Comparison of ENCODE assay signal across 14 mouse cellular contexts in the genomic region with DNA sequence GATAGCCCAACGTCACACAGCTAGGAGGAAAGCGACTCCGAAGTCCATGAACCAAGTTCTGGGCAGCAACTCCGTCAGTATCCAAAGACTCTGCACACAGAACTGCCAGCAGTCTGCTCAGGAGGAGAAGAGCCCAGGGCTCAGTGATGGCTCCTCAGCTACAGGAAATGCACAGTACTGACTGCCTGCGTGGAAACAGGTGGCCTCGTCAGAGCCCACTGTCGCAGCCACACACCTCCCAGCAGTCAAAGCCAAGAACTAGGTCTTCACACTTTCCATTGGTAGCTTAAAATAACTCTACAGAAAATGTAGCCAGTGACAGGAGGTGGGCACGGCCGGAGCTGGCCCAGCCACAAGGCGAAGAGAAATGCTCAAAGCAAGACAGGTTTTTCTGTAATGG. TPM values are rescaled to one million over a fixed set of nuclear protein-coding genes. Genes with fewer than 3 reads are reported as not detected.
DNase-seq lines count a peak whose midpoint lies in the region; ATAC-seq and TF ChIP-seq lines count a peak whose summit lies in the region.
"Had no signal": no experiment of that assay in that cellular context is flagged by ENCODE, and none has a peak within 500 bp of the region (broad histone marks: within the 10 kb centered on the region; RNA-seq: fewer than 3 reads in every experiment).

No protein-coding gene starts in this region.

- ATAC-seq in cerebellum, adult (ENCODE audit: insufficient number of reproducible peaks, low FRiP score, low TSS enrichment), result peak; percentile 89
- no peak for ATAC-seq in midbrain, embryonic 11.5 days (ENCODE audit: low FRiP score)

- H3K27me3 ChIP-seq in midbrain, embryonic 11.5 days (ENCODE audit: control insufficient read depth, insufficient read depth, low read length), result no peaks in the 10 kb centered on the region
- H3K27me3 ChIP-seq: hindbrain, embryonic 12.5 days; neural tube, embryonic 13.5 days had no signal

- no peaks in the 10 kb centered on the region for H3K36me3 ChIP-seq in midbrain, embryonic 11.5 days (ENCODE audit: control insufficient read depth, insufficient read depth, low read length)
- H3K36me3 ChIP-seq: embryonic facial prominence, embryonic 10.5 days; hindbrain, embryonic 12.5 days; limb, embryonic 13.5 days; neural tube, embryonic 13.5 days had no signal

- H3K9ac ChIP-seq in midbrain, embryonic 11.5 days (ENCODE audit: low read length), result no peak overlapping the region
- H3K9ac ChIP-seq: hindbrain, embryonic 12.5 days; limb, embryonic 13.5 days; neural tube, embryonic 13.5 days had no signal

- no peak overlapping the region for H3K4me3 ChIP-seq in layer of hippocampus, adult 2 months
- H3K4me3 ChIP-seq in midbrain, embryonic 11.5 days (ENCODE audit: low read depth, low read length), result no peak overlapping the region
- H3K4me3 ChIP-seq: embryonic facial prominence, embryonic 10.5 days; hindbrain, embryonic 12.5 days; limb, embryonic 13.5 days; neural tube, embryonic 13.5 days had no signal

- no peak for TF ChIP-seq CTCF in layer of hippocampus, adult 2 months (conservative IDR thresholded peaks at IDR 0.05)

- H3K27ac ChIP-seq in layer of hippocampus, adult 2 months, result peak overlapping the region; percentile 59
- no peak overlapping the region for H3K27ac ChIP-seq in midbrain, embryonic 11.5 days (ENCODE audit: low read depth, low read length)
- H3K27ac ChIP-seq: embryonic facial prominence, embryonic 10.5 days; hindbrain, embryonic 12.5 days; limb, embryonic 13.5 days; neural tube, embryonic 13.5 days had no signal

- H3K4me2 ChIP-seq in midbrain, embryonic 11.5 days, result no peak overlapping the region
- H3K4me2 ChIP-seq: hindbrain, embryonic 12.5 days; limb, embryonic 13.5 days; neural tube, embryonic 13.5 days had no signal

- DNase-seq in cerebellum, postnatal 4 days (ENCODE audit: low spot score in 2 of 2), result no peak
- DNase-seq in layer of hippocampus, adult 2 months (ENCODE audit: low spot score in 2 of 2), result no peak
- DNase-seq in layer of hippocampus, adult 8-10 months (ENCODE audit: low spot score in 2 of 2), result no peak
- DNase-seq in cerebellum, postnatal 14 days, result peak; percentile 78 to 86
- DNase-seq in thymus, postnatal 10 days (ENCODE audit: low spot score in 2 of 2), result peak; percentile 43 to 49
- no peak for DNase-seq in midbrain, embryonic 11.5 days (ENCODE audit: low spot score, missing footprints)
- no peak for DNase-seq in left cerebral cortex, adult 11 months (ENCODE audit: low spot score)
- DNase-seq: kidney, adult 8-10 months; midbrain, embryonic 14.5 days had no signal

- H3K4me1 ChIP-seq in midbrain, embryonic 11.5 days (ENCODE audit: control insufficient read depth, insufficient read depth, low read length), result no peaks in the 10 kb centered on the region

- WGBS in midbrain, embryonic 11.5 days, result 92% methylated on average over 10 of the region's 10 CpGs

- no peaks in the 10 kb centered on the region for H3K9me3 ChIP-seq in midbrain, embryonic 11.5 days (ENCODE audit: control insufficient read depth, low read length)
- H3K9me3 ChIP-seq: embryonic facial prominence, embryonic 10.5 days; hindbrain, embryonic 12.5 days; limb, embryonic 13.5 days; neural tube, embryonic 13.5 days had no signal

RNA-seq across cellular contexts. Expression of a gene that starts 10.2 kb away (rescaled TPM):
- 100 to 1,000 TPM; 128 to 130 TPM for total RNA-seq in layer of hippocampus, adult 2 months (2021)
- 100 to 1,000 TPM; 108 to 115 (median 111) TPM for total RNA-seq in layer of hippocampus, adult 8-10 months (2022)
- polyA plus RNA-seq in midbrain, embryonic 11.5 days (2014; fragmentation: Nextera tagmentation; extraction: Ambion mirVana), result 2.9 and 3.1 TPM in 2 replicates

Comparison
In these comparisons a context has a peak if more than half of its experiments do, and no peak if none do; other contexts are left out.
1. DNase-seq: peak in cerebellum, postnatal 14 days (2 of 2) and thymus, postnatal 10 days (2 of 2); none in cerebellum, postnatal 4 days (0 of 2), layer of hippocampus, adult 2 months (0 of 2), layer of hippocampus, adult 8-10 months (0 of 2), midbrain, embryonic 11.5 days (single experiment) and left cerebral cortex, adult 11 months (single experiment).